Mouse (Mus musculus): ENCODE measurements at regions not wholly inside any gene's neighbourhood (a gene's known extent, or its start where the extent isn't known, plus 50 kb on each side); places are given as distances from the start of the nearest gene placed in this dataset.

DNA sequence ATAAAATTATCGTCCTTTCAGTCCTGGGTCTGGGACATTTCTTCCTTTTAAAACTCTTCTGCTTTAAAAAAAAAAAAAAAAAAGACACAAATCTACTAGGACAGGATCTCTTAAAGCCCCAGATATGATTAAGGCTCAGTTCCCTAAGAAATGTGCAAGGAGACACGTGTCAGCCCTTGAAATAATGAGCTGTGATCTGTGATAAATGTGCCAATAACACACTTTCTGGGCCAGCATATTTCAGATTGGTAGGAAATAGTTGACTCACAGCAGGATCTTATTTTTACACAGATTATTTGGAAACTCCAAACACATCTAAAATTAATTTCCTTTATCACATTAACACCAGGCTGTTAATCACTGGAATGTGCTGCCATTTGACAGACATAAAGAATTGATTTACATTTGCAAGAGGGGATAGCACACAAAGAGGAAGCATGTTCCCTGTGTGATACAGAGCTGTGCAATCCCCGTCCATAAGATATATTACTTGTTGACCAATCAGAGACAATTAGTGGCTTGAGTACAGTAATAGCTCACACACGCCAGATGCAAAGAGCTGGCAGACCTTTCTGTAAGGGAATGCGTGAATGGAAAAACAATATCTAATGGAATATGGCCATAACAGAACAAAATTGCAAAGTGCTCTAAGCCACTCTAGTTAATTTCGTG is 263.7 kb downstream of the Pax3 start:
- DNase-seq (ENCODE audit: low spot score in 2 of 2): no peak

DNA sequence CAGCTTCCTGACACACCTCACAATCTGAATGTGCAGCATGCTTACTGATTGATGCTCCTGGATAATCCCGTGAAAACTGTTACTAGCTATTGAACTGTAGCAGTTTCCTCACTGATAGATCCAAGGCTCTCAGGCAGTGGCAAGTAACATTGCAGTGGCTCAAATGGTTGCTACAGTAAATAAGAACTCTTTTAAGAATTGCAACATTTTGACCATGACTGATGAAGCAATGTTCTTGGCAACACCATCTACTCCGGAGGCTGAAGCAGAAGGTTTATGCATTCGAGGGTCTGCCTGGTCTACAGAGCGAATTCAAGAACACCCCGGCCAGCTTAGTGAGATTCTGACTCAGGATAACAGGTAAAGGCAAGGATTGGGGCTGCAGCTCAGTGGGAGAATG is 264.7 kb downstream of the Pax3 start:
- DNase-seq (ENCODE audit: low spot score in 2 of 2): no peak

GRCm38 (mm10) chr1:77930661-77931060 is 266.3 kb downstream of the Pax3 start:
- no peak for DNase-seq (ENCODE audit: low spot score in 2 of 2)

DNA sequence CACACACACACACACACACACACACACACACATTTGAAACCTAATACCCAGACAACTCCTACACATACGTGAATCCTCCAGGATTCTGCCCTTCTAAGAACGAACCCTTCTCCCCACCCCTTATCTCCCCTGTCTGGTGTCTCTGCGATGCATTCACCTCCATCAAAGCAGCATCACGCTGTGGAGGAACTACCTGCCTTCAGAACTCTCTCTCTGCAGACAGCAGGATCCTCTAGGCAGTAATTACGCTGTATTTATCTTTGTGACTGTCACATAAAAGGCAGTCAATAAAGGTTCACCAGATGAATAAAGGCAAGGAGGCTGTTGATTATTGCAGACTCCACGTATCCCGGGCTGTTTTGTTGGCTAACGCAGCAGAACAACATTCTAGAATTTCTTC is 267.4 kb downstream of the Pax3 start:
- DNase-seq (ENCODE audit: low spot score in 2 of 2): no peak

DNA sequence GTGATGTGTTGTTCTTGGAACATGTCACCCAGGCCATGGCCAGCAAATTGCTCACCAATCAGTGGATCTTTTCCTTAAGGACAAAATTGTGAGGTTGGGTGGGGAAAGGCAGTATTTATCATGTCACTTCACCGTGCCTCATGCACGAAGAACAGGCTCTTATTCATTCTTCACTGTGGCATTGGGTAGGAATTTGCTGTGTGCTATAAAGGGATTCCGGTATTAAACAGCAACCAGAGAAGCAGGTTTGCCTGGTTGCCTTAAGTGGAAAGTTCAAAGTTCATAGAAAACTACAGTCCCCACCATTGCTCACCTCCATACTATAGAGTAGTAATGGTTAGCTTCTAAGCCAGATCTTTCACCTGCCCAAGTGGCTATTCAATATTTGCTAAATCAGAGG is 270.8 kb downstream of the Pax3 start:
- DNase-seq (ENCODE audit: low spot score in 2 of 2): no peak

DNA sequence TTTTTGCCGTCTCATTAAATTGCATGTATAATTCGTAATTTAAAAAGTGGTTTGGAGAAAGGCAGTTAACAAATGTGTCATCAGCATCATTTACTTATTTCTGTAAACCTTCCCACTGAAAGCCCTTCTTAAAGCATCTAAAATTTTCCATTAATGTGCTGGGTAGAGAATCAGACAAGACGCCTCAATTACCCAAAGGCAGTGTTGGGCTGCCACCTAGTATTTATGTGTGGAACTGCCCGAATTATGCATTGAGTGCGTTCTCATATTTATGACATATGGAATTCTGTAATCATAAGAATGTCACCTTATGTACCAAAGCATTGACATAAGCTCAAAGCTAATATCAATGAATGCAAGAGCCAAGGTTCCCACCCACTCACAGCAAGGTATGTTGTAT is 300.7 kb downstream of the Pax3 start:
- DNase-seq (ENCODE audit: low spot score in 2 of 2): peak; percentile 17 to 39

GRCm38 (mm10) chr1:77879026-77879425 is 317.9 kb downstream of the Pax3 start:
- no peak for DNase-seq (ENCODE audit: low spot score in 2 of 2)

DNA sequence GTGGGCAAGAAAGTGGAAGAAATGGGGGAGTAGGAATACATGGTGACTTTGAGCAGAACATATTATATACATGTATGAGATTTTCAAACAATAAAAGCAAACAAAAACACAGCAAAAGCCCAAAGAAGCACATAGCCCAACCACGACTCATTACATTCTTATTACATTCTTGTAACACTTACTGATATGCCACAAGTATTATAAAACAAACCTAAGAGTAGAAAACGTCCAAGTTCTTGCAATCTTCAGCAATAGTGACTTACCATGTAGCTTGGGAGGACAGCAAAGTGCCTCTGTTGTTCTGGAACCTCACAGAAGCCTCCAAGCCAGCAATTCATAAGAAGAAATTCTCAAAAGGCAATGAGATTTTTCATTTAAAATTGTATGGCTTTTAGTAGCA is 326.8 kb downstream of the Pax3 start:
- DNase-seq (ENCODE audit: low spot score in 2 of 2): no peak

DNA sequence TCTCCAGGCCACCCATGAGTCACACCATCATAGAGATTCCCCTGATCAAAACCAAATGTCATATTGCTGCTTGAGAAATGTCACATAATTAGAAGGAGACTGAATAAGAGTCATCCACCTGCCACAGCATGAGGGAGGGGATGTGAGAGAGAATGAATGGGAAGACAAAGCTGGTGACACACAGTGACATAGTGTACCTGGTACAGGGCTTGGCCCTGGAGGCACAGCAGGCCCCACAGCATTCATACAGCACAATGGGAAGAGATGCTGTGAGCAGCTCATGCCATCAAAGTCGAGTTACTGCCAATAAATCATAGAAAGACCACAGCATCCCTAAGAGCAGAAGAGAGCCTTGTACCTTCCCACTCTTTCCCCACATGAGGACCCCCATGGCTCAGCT is 327.8 kb downstream of the Pax3 start:
- no peak for DNase-seq (ENCODE audit: low spot score in 2 of 2)

GRCm38 (mm10) chr1:77859931-77860330 is 337.0 kb downstream of the Pax3 start:
- no peak for DNase-seq (ENCODE audit: low spot score in 2 of 2)

- no peak for DNase-seq (ENCODE audit: low spot score in 2 of 2)
Measured at GRCm38 (mm10) chr1:77854366-77854765, 339.5 kb upstream of the Epha4 start.

- DNase-seq (ENCODE audit: low spot score in 2 of 2): no peak
Measured at GRCm38 (mm10) chr1:77847766-77848615, 333.1 kb upstream of the Epha4 start.

GRCm38 (mm10) chr1:77846039-77846727 is 331.3 kb upstream of the Epha4 start:
- no peak for DNase-seq (ENCODE audit: low spot score in 2 of 2)

GRCm38 (mm10) chr1:77840672-77841071 is 325.8 kb upstream of the Epha4 start:
- no peak for DNase-seq (ENCODE audit: low spot score in 2 of 2)

DNA sequence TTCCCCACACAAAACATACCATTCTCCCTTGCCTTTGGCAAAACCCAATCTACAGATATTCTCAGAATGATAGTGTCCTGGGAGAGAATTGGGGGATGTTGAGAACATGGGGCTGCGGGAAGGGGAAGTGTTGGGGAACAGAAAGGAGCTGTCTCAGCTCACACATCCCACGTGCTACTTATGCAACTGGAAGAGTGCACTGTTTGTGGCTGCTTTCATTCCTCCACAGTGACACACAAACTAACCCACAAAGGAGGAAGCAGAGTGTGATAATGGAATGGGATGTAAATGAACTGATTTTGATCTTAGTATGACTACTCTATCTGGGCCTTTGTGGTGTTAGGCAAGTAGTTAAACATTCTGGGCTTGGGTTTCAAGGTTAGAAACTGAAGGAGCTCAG is 317.3 kb upstream of the Epha4 start:
- no peak for DNase-seq (ENCODE audit: low spot score in 2 of 2)

DNA sequence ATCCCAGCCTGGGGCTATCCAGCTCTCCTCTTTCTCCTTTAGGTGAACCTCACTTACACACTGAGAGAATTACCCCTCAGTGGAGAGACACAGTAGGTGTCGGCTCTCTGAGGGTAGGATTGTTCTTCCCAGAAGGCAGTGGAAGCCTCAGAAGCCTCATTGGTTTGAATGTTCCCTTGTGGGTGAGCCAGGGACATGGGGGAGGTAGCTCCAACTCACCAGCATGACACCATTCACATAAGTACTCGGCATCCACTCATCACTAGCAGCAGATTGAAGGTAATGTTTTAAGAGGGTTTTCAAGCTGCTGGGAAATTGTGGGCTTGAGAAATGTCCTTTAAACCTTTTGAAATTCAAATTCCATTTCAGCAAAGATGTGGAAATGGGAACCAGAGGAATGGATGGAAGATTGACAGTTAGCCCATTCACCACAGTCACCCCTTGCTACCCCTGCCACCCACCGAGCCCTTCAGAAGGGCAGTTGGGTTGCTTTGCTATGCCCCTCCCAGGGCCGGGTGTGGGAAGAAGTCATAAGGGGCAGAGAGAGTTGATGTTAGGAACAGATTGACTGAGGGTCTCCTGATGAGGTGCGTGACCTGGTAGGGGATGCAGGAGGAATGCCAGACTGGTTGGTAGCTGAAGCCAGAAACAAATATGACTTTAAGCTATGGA is 310.0 kb upstream of the Epha4 start:
- peak; percentile 27 to 35 for DNase-seq (ENCODE audit: low spot score in 2 of 2)

DNA sequence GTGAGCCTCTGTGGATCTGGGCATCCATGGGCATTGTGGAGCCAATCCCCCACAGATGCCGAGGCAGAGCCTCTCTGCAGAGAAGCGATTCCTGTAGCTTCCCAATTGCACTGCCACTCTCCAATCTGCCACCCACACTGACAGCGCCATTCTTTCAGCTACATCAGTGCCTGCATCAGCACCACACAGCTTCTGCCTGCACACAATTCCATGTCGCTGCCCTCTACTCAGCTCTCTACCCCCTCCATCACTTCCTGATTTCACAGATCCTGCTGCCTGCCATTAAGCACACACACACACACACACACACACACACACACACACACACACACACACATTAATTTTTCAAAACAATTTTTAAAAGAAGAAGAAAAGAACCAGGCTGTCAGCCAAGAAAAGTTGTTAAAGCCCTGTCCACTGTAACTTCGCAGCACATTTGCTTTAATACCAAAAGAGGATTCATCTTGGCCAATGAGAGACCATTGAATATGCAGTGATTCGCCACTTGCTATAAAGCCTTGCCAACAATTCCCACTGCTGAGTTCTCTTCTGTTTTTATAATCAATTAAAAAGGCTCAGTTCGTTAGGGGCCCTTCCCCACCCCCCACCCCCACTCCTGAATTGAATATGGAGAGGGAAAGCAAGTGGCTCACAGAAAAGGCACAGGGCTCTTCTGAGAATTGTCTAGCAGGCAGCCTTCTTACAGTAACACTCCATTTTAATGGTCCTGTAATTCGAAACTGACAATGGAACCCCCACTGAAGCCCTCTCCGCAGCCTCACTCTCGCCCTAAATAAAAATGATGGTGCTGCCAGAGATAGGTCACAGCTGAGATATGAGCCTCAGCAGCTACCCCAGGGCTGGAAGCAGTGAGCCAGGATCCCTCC is 309.2 kb upstream of the Epha4 start:
- DNase-seq (ENCODE audit: low spot score in 2 of 2): peak; percentile 19 to 40

DNA sequence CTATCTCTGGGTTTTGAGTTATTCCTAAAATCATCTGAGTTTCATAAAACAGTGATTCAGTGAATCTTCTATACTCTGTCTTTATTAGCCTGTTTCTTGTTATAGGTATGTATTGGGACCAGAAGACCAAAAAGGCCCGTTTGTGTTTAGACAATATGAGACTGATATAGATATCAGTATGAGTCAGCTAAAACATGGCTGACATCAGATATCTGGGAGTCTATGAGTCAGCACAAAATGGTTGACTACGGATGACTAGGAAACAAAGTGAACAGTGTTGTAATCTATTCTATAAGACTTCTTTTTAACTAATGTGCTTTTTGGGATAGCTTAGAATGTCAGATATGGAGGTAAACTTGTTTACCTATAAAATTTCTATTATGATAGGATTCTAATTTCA is 305.2 kb upstream of the Epha4 start:
- no peak for DNase-seq (ENCODE audit: low spot score in 2 of 2)

GRCm38 (mm10) chr1:77815451-77815850 is 300.6 kb upstream of the Epha4 start:
- no peak for DNase-seq (ENCODE audit: low spot score in 2 of 2)

- DNase-seq (ENCODE audit: low spot score in 2 of 2): no peak
Measured at GRCm38 (mm10) chr1:77811573-77811972, 296.7 kb upstream of the Epha4 start.

DNA sequence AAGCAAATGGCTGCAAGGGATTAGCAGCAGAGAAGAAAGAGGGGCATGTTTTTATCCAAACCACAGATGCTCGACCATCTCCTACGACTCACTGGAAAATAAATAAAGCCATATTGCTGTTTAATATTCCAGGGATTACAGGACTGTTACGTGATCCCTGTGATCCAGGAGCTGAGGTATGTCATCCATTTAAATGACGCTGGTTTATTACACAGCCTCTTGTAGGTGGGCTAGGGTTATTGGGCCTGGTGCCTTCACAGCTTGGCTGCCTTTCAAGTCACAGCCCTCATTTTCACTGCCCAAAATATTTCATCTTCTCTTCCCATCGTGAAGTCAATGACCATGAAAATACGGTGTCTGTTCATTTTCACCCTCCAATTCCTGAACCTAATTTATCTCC is 276.1 kb upstream of the Epha4 start:
- DNase-seq (ENCODE audit: low spot score in 2 of 2): no peak

Measured in layer of hippocampus, adult 8-10 months (tissue).